Mouse (Mus musculus) limb, embryonic 10.5 days (tissue): ENCODE measurements around the gene Prss29. TPM values are rescaled to one million over a fixed set of nuclear protein-coding genes. Genes with fewer than 3 reads are reported as not detected.

ENCODE experiments used
- DNase-seq: peaks from one replicate; pipeline ENCODE4 v3.0.0-alpha.2; 2017; ENCODE audit warnings: low spot score
- H3K27ac ChIP-seq: fragments of 300-500 bp; sonication (generic); 2 replicates; pipeline ENCODE4 v1.5.1; 2016; ENCODE audit warnings: mild to moderate bottlenecking
- H3K27me3 ChIP-seq: fragments of 300-500 bp; sonication (generic); 2 replicates; pipeline ENCODE4 v1.6.1; 2016; ENCODE audit warnings: low read depth, mild to moderate bottlenecking; ENCODE audit not compliant: poor library complexity, severe bottlenecking
- H3K36me3 ChIP-seq: fragments of 300-500 bp; sonication (generic); 2 replicates; pipeline ENCODE4 v1.6.1; 2016; ENCODE audit warnings: mild to moderate bottlenecking, moderate library complexity
- H3K4me1 ChIP-seq: fragments of 300-500 bp; sonication (generic); 2 replicates; pipeline ENCODE4 v1.6.1; 2016
- H3K4me3 ChIP-seq: fragments of 300-500 bp; sonication (generic); 2 replicates; pipeline ENCODE4 v1.5.1; 2016; ENCODE audit warnings: mild to moderate bottlenecking, moderate library complexity
- H3K9me3 ChIP-seq: fragments of 300-500 bp; sonication (generic); replicated peaks from 2 replicates; pipeline ENCODE4 v1.6.1; 2016; ENCODE audit warnings: mild to moderate bottlenecking
- WGBS: fragments of 180-500 bp; shearing (Covaris S2); methylation state at CpG from one replicate; pipeline ENCODE4 v1.1.7; 2016; 5-methylcytosine and 5-hydroxymethylcytosine counted together
- polyA plus RNA-seq: library from polyadenylated mRNA; unstranded; fragments of >200 nt; fragmentation: Nextera tagmentation; extraction: Ambion mirVana; gene quantifications from 2 replicates; pipeline ENCODE4 v1.2.1, GENCODE M21; 2016

Prss29 gene
- polyA plus RNA-seq, 1 experiment from 2014 or later, result not detected

DNA sequence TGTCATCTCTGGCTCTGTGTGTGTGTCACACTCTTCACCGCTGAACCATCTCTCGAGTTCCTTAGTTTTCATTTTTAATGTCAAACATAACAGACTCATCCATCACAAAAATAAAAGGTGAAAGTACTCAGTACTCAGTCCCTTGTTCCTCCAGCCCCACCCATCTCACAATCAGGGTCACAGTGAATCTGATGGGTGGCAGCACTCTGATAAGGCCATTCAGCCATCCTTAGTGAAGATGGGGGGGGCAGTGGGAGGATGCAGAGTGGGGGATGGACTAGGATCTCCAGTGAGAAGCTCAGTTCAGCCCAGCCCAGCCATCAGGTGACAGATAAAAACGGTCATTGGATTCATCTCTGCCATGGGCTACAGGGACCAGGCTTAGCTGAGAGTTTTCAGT lies 50.5 kb downstream of the Prss29 start, which contains the start of gene Tpsg1:
Gene Tpsg1 (plus strand): TSS at position 301 of the 400 bp plus-strand sequence.
- no peaks in the 10 kb centered on the region for H3K36me3 ChIP-seq
- H3K4me1 ChIP-seq, result 0 out of 2 replicates have a peak, but pooled peaks cover 3% of the 10 kb centered on the region
- H3K4me3 ChIP-seq, result no peak within 1 kb of the TSS
- no peaks in the 10 kb centered on the region for H3K27me3 ChIP-seq
- no peak within 1 kb of the TSS for H3K27ac ChIP-seq
- no peak for DNase-seq
- H3K9me3 ChIP-seq, result no peaks in the 10 kb centered on the region
- WGBS, result 84% methylated on average over 3 of the region's 3 CpGs

Other genes with a start within 250 kb of the Prss29 start
- gene Tmem204, start 235.1 kb upstream of the Prss29 start, polyA plus RNA-seq, result 11.3 and 15.3 TPM in 2 replicates
- gene Telo2, start 202.7 kb upstream of the Prss29 start, polyA plus RNA-seq, result 60.6 and 60.7 TPM in 2 replicates
- gene Ptx4, start 197.9 kb upstream of the Prss29 start, polyA plus RNA-seq, result 0.18 and 0.23 TPM in 2 replicates
- 21.3 and 26.5 TPM in 2 replicates for gene Clcn7, start 185.3 kb upstream of the Prss29 start, polyA plus RNA-seq
- gene Ccdc154, start 156.2 kb upstream of the Prss29 start, polyA plus RNA-seq, result not detected in 2 replicates
- gene Gm38655, start 143.2 kb upstream of the Prss29 start, polyA plus RNA-seq, result not detected in 2 replicates
- 36.0 and 38.5 TPM in 2 replicates for gene BC003965, start 134.1 kb upstream of the Prss29 start, polyA plus RNA-seq
- 9.1 and 10.0 TPM in 2 replicates for gene Unkl, start 130.3 kb upstream of the Prss29 start, polyA plus RNA-seq
- 34.6 and 35.0 TPM in 2 replicates for gene Gnptg, start 78.5 kb upstream of the Prss29 start, polyA plus RNA-seq
- 74.6 and 76.6 TPM in 2 replicates for gene Tsr3, start 78.5 kb upstream of the Prss29 start, polyA plus RNA-seq
- gene Baiap3, start 62.3 kb upstream of the Prss29 start, polyA plus RNA-seq, result 0.49 and 0.93 TPM in 2 replicates
- 974 and 998 TPM in 2 replicates for gene Ube2i, start 44.0 kb upstream of the Prss29 start, polyA plus RNA-seq
- not detected in 2 replicates for gene Prss34, start 20.3 kb upstream of the Prss29 start, polyA plus RNA-seq
- gene Prss28, start 10.0 kb upstream of the Prss29 start, polyA plus RNA-seq, result not detected in 2 replicates
- gene Tpsab1, start 26.9 kb downstream of the Prss29 start, polyA plus RNA-seq, result not detected in 2 replicates
- gene Tpsb2, start 47.7 kb downstream of the Prss29 start, polyA plus RNA-seq, result not detected in 2 replicates
- not detected in 2 replicates for gene Tpsg1, start 50.6 kb downstream of the Prss29 start, polyA plus RNA-seq
- gene Cacna1h, start 115.1 kb downstream of the Prss29 start, polyA plus RNA-seq, result 1.8 and 3.2 TPM in 2 replicates
- gene Tekt4, start 136.0 kb downstream of the Prss29 start, polyA plus RNA-seq, result not detected in 2 replicates
- gene Sstr5, start 178.6 kb downstream of the Prss29 start, polyA plus RNA-seq, result 0.20 TPM in 1 of 2 replicates, not detected in the other